Comparison of ENCODE assay signal across 9 mouse cellular contexts in genomic region chr10:93162972-93163660, GRCm38 (mm10). TPM values are rescaled to one million over a fixed set of nuclear protein-coding genes. Genes with fewer than 3 reads are reported as not detected.
A peak's percentile ranks its signal among the peaks of the same experiment; 100 is the strongest.
DNase-seq lines count a peak whose midpoint lies in the region; ATAC-seq and TF ChIP-seq lines count a peak whose summit lies in the region.
"Had no signal": no experiment of that assay in that cellular context is flagged by ENCODE, and none has a peak within 500 bp of the region (broad histone marks: within the 10 kb centered on the region; RNA-seq: fewer than 3 reads in every experiment).

No protein-coding gene starts in this region.

- 73% methylated on average over 7 of the region's 7 CpGs for WGBS in heart, embryonic 14.5 days
- 59% methylated on average over 7 of the region's 7 CpGs for WGBS in heart, postnatal 0 days
- WGBS in midbrain, embryonic 12.5 days: 68% methylated on average over 7 of the region's 7 CpGs

- no peak overlapping the region for H3K9ac ChIP-seq in heart, embryonic 14.5 days (ENCODE audit: low read length)
- no peak overlapping the region for H3K9ac ChIP-seq in heart, postnatal 0 days (replicated peaks; ENCODE audit: low read depth, low read length)
- no peak overlapping the region for H3K9ac ChIP-seq in midbrain, embryonic 12.5 days (replicated peaks)

- no peak for TF ChIP-seq EP300 in heart, postnatal 0 days (IDR thresholded peaks at IDR 0.05; ENCODE audit: low read depth)

- peaks cover 14 to 43% of the 10 kb centered on the region in 2 experiments for H3K4me1 ChIP-seq in heart, embryonic 14.5 days (ENCODE audit: control insufficient read depth in 2 of 2, insufficient read depth in 2 of 2, low read length in 2 of 2)
- H3K4me1 ChIP-seq in G1E (ENCODE audit: insufficient read depth, low read depth, low read length): peaks cover 50% of the 10 kb centered on the region
- H3K4me1 ChIP-seq in heart, postnatal 0 days (ENCODE audit: control insufficient read depth, insufficient read depth): peaks cover 22% of the 10 kb centered on the region
- peaks cover 41% of the 10 kb centered on the region for H3K4me1 ChIP-seq in midbrain, embryonic 12.5 days

- DNase-seq in heart, postnatal 4 days: no peak
- no peak for DNase-seq in G1E (ENCODE audit: low spot score)
- no peak for DNase-seq in heart, postnatal 0 days (ENCODE audit: low spot score)
- no peak for DNase-seq in layer of hippocampus, adult 11-12 months (ENCODE audit: low spot score)
- DNase-seq in B cell, adult 2 months: no peak
- no peak for DNase-seq in kidney, postnatal 4 days
- DNase-seq: lung, postnatal 36 days had no signal

- peak overlapping the region; percentile 83 for H3K4me2 ChIP-seq in heart, embryonic 14.5 days (ENCODE audit: low read length)
- peak overlapping the region; percentile 74; the same call in 1 of the 2 replicates for H3K4me2 ChIP-seq in heart, postnatal 0 days (ENCODE audit: low read depth, low read length)
- H3K4me2 ChIP-seq in midbrain, embryonic 12.5 days (replicated peaks): peak overlapping the region; percentile 72

- no peaks in the 10 kb centered on the region for H3K36me3 ChIP-seq in heart, embryonic 14.5 days (ENCODE audit: control insufficient read depth, insufficient read depth, low read length)
- peaks cover 4% of the 10 kb centered on the region for H3K36me3 ChIP-seq in G1E (replicated peaks)
- H3K36me3 ChIP-seq in heart, postnatal 0 days (replicated peaks; ENCODE audit: control insufficient read depth, insufficient read depth, low read length): no peaks in the 10 kb centered on the region
- no peaks in the 10 kb centered on the region for H3K36me3 ChIP-seq in midbrain, embryonic 12.5 days

- ATAC-seq in heart, embryonic 14.5 days (ENCODE audit: insufficient number of reproducible peaks, insufficient read depth, low FRiP score, low read depth): no peak
- no peak for ATAC-seq in G1E (ENCODE audit: extremely low read depth, insufficient number of reproducible peaks, low FRiP score, poor library complexity, severe bottlenecking)
- no peak for ATAC-seq in heart, postnatal 0 days (ENCODE audit: insufficient read depth, low read depth)
- no peak for ATAC-seq in midbrain, embryonic 12.5 days (ENCODE audit: low FRiP score, low read depth)

- H3K27me3 ChIP-seq in heart, embryonic 14.5 days (ENCODE audit: control insufficient read depth, insufficient read depth, low read length): no peaks in the 10 kb centered on the region
- H3K27me3 ChIP-seq in G1E (ENCODE audit: insufficient read depth, low read length): no peaks in the 10 kb centered on the region
- no peaks in the 10 kb centered on the region for H3K27me3 ChIP-seq in heart, postnatal 0 days (ENCODE audit: control insufficient read depth, insufficient read depth, low read length)
- H3K27me3 ChIP-seq in midbrain, embryonic 12.5 days: no peaks in the 10 kb centered on the region

- no peaks in the 10 kb centered on the region for H3K9me3 ChIP-seq in heart, embryonic 14.5 days (ENCODE audit: control insufficient read depth, low read length)
- no peaks in the 10 kb centered on the region for H3K9me3 ChIP-seq in G1E (replicated peaks)
- H3K9me3 ChIP-seq in heart, postnatal 0 days (replicated peaks; ENCODE audit: control insufficient read depth, low read length): no peaks in the 10 kb centered on the region
- H3K9me3 ChIP-seq in midbrain, embryonic 12.5 days: no peaks in the 10 kb centered on the region

- no peak for TF ChIP-seq CTCF in G1E (IDR thresholded peaks at IDR 0.05; ENCODE audit: low read depth, low read length)
- no peak for TF ChIP-seq CTCF in heart, postnatal 0 days (IDR thresholded peaks at IDR 0.05; ENCODE audit: low read depth)

- H3K4me3 ChIP-seq in heart, embryonic 14.5 days (ENCODE audit: control insufficient read depth in 1 of 2, insufficient read depth in 1 of 2, low read depth in 1 of 2, low read length in 2 of 2): peak overlapping the region in 1 of 2 experiments; percentile 90; a peak in 1 of 4 replicates
- H3K4me3 ChIP-seq in G1E (ENCODE audit: low read depth, low read length): peak overlapping the region; percentile 91
- peak overlapping the region; percentile 99; the same call in 1 of the 2 replicates for H3K4me3 ChIP-seq in heart, postnatal 0 days (ENCODE audit: low read depth, low read length)
- H3K4me3 ChIP-seq in midbrain, embryonic 12.5 days: peak overlapping the region; percentile 97; the same call in 1 of the 2 replicates

- no peak overlapping the region for H3K27ac ChIP-seq in heart, embryonic 14.5 days (replicated peaks in 1 of 2; ENCODE audit: control insufficient read depth in 1 of 2, insufficient read depth in 1 of 2, low read depth in 2 of 2, low read length in 2 of 2)
- H3K27ac ChIP-seq in heart, postnatal 0 days (ENCODE audit: low read depth): no peak overlapping the region
- H3K27ac ChIP-seq in midbrain, embryonic 12.5 days (replicated peaks): no peak overlapping the region

RNA-seq across cellular contexts. Expression of gene Cdk17, which starts 2.4 kb away (rescaled TPM):
- polyA plus RNA-seq in heart, embryonic 14.5 days (2014; fragmentation: Nextera tagmentation; extraction: Ambion mirVana): 24.4 and 27.1 TPM in 2 replicates
- total RNA-seq in heart, postnatal 4 days (2021): 10 to 100 TPM; 37.5 to 38.0 TPM
- total RNA-seq in G1E (2014; fragmentation: Nextera tagmentation) (123 and 138 TPM in 2 replicates), G1E (2017) (91.0 and 95.6 TPM in 2 replicates)
- 4.9 and 6.5 TPM in 2 replicates for polyA plus RNA-seq in G1E (2012)
- 40.2 and 41.2 TPM in 2 replicates for total RNA-seq in heart, postnatal 0 days (2014; rRNA removed; ENCODE audit: low replicate concordance)
- polyA plus RNA-seq in heart, postnatal 0 days (2015; fragmentation: Nextera tagmentation; extraction: Ambion mirVana): 11.9 and 12.3 TPM in 2 replicates
- polyA plus RNA-seq in midbrain, embryonic 12.5 days (2016; fragmentation: Nextera tagmentation; extraction: Ambion mirVana): 44.0 and 48.4 TPM in 2 replicates
